Mouse (Mus musculus): ENCODE measurements at regions not wholly inside any gene's neighbourhood (a gene's known extent, or its start where the extent isn't known, plus 50 kb on each side); places are given as distances from the start of the nearest gene placed in this dataset.

DNA sequence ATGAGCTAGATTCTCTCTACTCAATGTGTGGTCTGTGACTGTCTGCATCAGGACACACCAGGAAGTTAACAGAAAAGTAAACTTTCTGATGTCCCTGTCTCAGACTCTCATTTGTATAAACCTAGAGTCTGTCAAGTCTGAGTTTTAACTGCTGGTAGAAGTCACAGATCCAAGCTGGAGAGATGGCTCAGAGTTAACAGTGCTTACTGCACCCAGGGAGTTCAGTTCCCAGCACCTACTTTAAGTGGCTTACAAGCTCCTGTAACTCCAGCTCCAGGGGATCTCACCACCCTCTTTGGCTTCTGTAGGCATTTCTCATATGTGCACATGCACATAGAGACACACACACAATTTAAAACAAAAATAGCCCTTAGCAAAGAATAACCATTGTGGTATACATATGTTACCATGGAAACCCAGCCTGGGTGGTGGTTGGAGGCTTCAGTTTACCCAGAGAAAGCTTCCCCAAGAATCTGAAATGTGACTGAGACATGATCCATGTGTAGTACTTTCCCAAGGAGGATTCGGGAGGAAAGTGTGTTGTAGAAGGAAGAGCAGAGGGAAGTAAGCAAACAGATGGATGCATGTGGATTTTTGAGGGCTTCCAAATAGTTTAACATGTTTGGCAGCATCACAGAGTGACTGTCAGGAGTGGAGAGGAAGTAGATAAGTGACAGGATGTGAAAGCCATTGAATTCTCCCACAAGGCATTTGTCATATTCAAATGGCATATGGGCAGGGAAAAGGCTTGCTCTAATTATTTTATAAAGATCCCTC is 1279.8 kb downstream of the Slc22a22 start:
- no peak for ATAC-seq (replicated peaks; ENCODE audit: poor library complexity, severe bottlenecking)

- ATAC-seq (replicated peaks; ENCODE audit: poor library complexity, severe bottlenecking) = no peak
Measured at GRCm38 (mm10) chr15:56166236-56166635, 1311.2 kb downstream of the Slc22a22 start.

- ATAC-seq (replicated peaks; ENCODE audit: poor library complexity, severe bottlenecking) = no peak
Measured at GRCm38 (mm10) chr15:56158726-56159125, 1318.7 kb downstream of the Slc22a22 start.

DNA sequence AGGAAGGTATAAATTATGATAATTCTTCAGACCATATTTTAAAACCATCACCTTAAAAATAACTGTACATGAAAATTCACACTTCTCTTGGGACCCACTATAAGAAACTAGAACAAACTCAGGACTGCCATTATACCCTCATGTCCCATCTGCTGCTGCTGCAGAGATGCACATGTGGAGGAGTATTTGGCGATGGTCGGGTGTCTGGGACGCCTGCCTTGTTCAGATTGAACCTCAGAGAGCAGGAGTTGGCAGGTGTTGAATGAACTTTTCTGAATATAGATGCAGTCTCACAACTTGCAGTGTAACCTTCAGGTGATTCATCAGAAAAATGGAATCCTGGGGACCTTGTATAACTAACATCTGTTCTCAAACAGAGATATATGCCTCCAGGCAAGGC is 1338.0 kb downstream of the Slc22a22 start:
- no peak for ATAC-seq (replicated peaks; ENCODE audit: poor library complexity, severe bottlenecking)

GRCm38 (mm10) chr15:56136420-56136970 is 1340.9 kb downstream of the Slc22a22 start:
- ATAC-seq (replicated peaks; ENCODE audit: poor library complexity, severe bottlenecking) = no peak

GRCm38 (mm10) chr15:56128029-56128428 is 1349.4 kb downstream of the Slc22a22 start:
- no peak for ATAC-seq (replicated peaks; ENCODE audit: poor library complexity, severe bottlenecking)

GRCm38 (mm10) chr15:56119287-56120065 is 1357.9 kb downstream of the Slc22a22 start:
- peak; percentile 67 for ATAC-seq (replicated peaks; ENCODE audit: poor library complexity, severe bottlenecking)

- ATAC-seq (replicated peaks; ENCODE audit: poor library complexity, severe bottlenecking) = no peak
Measured at GRCm38 (mm10) chr15:56108313-56108712, 1369.1 kb downstream of the Slc22a22 start.

GRCm38 (mm10) chr15:56107719-56108118 is 1369.7 kb downstream of the Slc22a22 start:
- no peak for ATAC-seq (replicated peaks; ENCODE audit: poor library complexity, severe bottlenecking)

DNA sequence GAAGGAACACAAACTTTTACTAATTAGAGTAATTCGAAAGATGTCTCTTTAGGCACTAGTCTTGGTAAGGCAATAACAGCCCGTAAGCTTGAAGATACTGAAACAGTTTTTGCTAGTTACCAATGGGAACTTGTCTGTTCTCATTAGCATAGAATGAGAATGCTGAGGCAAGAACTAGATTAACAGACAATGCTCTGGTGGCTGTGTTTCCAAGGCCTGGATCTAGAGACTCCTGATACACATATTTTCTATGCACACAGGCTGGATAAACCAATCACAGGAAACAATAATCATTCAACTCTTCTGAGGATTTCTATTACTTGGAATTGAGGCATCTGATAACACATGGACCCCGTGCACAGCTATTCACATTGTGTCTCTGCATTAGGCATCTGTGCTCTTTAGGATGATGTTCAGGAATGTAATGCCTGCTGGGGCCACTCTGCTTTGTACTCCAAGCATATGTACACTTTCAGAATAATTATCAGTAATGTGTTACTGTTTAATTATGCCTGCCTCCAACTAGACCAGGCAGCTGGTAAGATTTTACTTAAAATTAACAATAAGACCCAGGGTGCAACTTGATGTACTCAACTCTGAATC is 1377.2 kb downstream of the Slc22a22 start:
- no peak for ATAC-seq (replicated peaks; ENCODE audit: poor library complexity, severe bottlenecking)

DNA sequence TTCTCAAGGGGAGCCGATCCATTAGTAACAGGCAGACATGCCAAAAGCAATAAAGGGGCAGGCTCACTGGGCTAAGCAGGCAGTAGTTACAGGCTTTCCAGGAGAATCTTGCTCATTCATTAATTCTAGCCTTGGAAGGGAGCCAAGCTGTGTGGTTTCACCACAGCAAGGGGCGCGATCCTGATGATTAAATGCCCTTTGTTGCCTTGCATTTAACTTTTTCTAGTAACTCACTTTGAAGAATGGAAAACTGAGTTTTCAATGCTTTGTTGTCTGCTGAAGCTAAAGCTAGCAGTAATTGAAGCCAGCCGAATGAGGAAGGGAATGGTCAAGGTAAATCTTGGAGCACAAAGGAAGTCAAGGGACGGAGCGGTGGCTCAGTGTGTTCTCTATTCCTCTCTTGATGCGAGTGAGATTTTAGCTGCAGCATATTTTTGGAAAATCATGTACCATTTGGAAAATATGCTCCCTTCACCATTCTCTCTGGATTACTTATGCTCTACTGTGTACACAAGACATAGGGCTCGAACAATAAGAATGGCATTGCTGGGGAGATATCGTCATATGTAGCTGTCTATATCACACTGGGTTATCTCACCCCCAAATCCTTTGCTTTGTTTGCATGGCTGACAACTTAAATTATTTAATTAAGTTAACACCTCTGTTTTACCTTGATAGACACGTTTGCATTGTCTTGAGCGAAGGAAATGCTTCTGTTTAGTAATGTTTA is 1399.4 kb downstream of the Slc22a22 start:
- ATAC-seq (replicated peaks; ENCODE audit: poor library complexity, severe bottlenecking) = no peak

- no peak for ATAC-seq (replicated peaks; ENCODE audit: poor library complexity, severe bottlenecking)
Measured at GRCm38 (mm10) chr15:56077081-56077480, 1400.3 kb downstream of the Slc22a22 start.

DNA sequence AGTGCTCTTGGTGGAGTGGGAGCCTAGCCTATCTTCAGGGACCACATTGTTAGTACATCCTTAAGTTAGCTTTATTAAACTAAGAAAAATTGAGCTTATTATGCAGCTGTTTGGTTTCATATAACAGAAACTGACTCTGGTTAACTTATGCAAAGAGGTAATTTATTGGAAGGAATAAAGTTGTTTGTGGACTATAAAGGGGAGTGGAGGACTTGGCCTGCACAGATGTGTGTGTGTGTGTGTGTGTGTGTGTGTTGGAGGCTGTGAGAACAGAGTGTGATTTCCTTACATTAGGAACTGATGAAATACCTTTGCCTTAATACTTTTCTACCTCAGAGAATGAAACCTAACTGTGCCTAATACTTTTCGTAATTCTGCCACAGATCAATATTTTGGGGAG is 1400.7 kb downstream of the Slc22a22 start:
- ATAC-seq (replicated peaks; ENCODE audit: poor library complexity, severe bottlenecking) = no peak

DNA sequence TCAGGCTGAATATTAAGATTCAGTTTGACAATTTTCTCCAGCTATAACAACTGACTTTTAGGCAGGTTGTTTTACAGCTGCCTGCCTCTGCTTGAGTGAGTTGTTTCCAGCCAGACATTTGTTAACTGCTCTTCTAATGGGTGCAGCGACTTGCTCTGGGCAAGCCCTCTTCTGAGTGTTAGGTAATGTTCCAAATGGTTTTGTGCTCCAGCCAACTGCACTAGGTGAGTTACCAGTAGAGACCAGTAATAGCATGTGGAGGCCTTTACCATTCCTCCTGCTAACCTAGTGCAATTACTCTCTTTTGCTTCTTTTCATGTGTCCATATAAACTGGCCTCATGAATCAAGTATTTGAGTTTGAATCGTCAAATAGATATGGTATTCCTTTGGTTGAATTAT is 1407.9 kb downstream of the Slc22a22 start:
- no peak for ATAC-seq (replicated peaks; ENCODE audit: poor library complexity, severe bottlenecking)

DNA sequence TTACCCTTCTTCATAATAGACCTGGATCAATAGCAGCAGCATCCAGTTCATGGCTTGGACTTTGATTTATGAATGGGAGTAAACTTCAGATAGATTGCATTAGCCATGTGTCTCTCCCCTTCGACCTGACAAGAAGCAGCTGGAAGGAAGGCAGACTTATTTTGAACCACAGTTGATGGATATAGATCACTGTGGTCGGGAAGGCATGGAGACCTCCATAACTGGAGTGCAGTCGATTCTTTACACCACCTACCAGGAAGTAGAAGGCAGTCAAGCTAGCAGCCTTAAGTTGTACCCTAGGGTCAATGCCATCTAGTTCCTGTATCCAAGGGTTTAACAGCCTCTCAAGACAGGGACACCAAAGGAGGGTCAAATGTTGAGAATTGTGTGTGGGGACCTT is 1410.2 kb downstream of the Slc22a22 start:
- no peak for ATAC-seq (replicated peaks; ENCODE audit: poor library complexity, severe bottlenecking)

DNA sequence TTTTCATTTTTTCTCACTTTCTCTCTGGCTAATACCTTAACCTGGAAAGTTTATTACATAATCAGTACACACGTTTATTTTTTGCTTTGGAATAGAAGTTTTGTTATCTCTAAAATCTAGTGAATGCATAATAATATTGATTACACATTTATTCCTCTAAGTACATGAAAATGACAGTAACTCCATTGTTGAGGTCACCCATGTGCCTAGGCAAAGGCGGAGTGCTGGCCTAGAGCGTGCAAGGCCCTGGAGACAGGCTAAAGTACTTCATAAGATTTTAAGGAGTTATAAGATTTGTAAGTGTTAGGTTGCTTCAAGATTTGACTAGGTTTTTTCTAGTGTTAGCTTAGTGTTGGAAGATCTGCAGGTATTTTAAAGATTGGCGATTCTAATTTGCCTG is 1410.9 kb downstream of the Slc22a22 start:
- ATAC-seq (replicated peaks; ENCODE audit: poor library complexity, severe bottlenecking) = no peak

GRCm38 (mm10) chr15:56065872-56066534 is 1411.4 kb downstream of the Slc22a22 start:
- ATAC-seq (replicated peaks; ENCODE audit: poor library complexity, severe bottlenecking) = peak; percentile 87

DNA sequence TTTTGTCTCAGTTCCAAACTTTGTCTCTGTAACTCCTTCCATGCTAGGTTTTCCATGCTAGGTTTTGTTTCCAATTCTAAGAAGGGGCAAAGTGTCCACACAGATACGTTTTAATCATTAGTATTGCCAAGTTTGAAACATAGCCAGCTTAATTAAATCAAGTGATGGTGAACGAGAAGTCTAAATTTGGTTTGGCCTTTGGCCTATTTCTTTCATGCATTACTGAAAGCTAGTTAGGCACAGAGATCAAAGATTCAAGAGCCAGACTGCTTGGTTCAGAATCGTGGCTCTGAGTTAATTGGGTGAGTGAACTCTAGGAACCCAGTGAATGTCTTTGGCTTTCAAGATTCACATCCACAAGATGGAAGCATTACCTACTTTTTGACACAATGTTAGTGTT is 1414.8 kb downstream of the Slc22a22 start:
- ATAC-seq (replicated peaks; ENCODE audit: poor library complexity, severe bottlenecking) = no peak

DNA sequence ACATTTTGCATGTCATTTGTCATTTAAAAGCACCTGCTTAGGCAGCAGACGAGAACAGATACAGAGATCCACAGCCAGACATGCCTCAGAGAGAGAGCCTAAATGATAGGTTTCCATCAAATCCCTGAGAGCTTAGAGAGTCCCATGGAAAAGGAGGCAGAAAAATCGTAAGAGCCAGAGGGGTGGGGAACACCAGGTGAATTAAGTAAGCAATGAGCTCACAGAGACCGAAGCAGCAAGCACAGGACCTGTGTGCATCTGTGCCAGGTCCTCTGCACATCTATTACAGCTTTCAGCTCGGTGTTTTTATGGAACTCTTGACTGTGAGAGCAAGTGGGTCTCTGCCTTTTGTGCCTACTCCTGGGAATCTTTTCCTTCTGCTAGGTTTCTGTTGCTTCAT is 1416.1 kb downstream of the Slc22a22 start:
- no peak for ATAC-seq (replicated peaks; ENCODE audit: poor library complexity, severe bottlenecking)

- no peak for ATAC-seq (replicated peaks; ENCODE audit: poor library complexity, severe bottlenecking)
Measured at GRCm38 (mm10) chr15:56050716-56051115, 1426.7 kb downstream of the Slc22a22 start.
